Mouse (Mus musculus) hindbrain, embryonic 15.5 days (tissue): ENCODE results near the gene Gm9046. TPM values are rescaled to one million over a fixed set of nuclear protein-coding genes. Genes with fewer than 3 reads are reported as not detected.

Experiments used
- polyA plus RNA-seq: library from polyadenylated mRNA; unstranded; fragments of >200 nt; fragmentation: Nextera tagmentation; extraction: Ambion mirVana; gene quantifications from 2 replicates; pipeline ENCODE4 v1.2.1, GENCODE M21; 2015

Gene Gm9046
- polyA plus RNA-seq, 1 experiment from 2014 or later = not detected

Other genes starting within 250 kb of the Gm9046 start
- gene Mdm1, start 201.4 kb downstream of the Gm9046 start, polyA plus RNA-seq = 26.1 and 27.6 TPM in 2 replicates
- 0.26 and 0.29 TPM in 2 replicates for gene Il22, start 138.3 kb downstream of the Gm9046 start, polyA plus RNA-seq
- gene Gm32717, start 102.5 kb downstream of the Gm9046 start, polyA plus RNA-seq = 0.16 and 0.31 TPM in 2 replicates
- gene Gm32802, start 84.6 kb downstream of the Gm9046 start, polyA plus RNA-seq = 0.16 and 0.31 TPM in 2 replicates
- gene Iltifb, start 48.2 kb downstream of the Gm9046 start, polyA plus RNA-seq = 0.41 and 1.1 TPM in 2 replicates
- not detected in 2 replicates for gene Gm9040, start 16.3 kb downstream of the Gm9046 start, polyA plus RNA-seq
- not detected in 2 replicates for gene Gm9044, start 10.8 kb downstream of the Gm9046 start, polyA plus RNA-seq
- gene Gm9045, start 5.4 kb downstream of the Gm9046 start, polyA plus RNA-seq = not detected in 2 replicates
- gene Gm9048, start 5.4 kb upstream of the Gm9046 start, polyA plus RNA-seq = not detected in 2 replicates
- not detected in 2 replicates for gene Gm9049, start 10.8 kb upstream of the Gm9046 start, polyA plus RNA-seq
- gene Ifng, start 97.8 kb upstream of the Gm9046 start, polyA plus RNA-seq = not detected in 2 replicates